Mouse (Mus musculus) C2C12 (cell line): ENCODE measurements around the gene Ttc33.

Experiments used
- CEBPB ChIP-seq: IDR thresholded peaks from one replicate; pipeline ENCODE4 v1.6.1; 2011; ENCODE audit warnings: low read depth, mild to moderate bottlenecking, control low read depth, moderate library complexity
- CTCF ChIP-seq: IDR thresholded peaks from one replicate; pipeline ENCODE4 v1.5.1; 2011; ENCODE audit not compliant: control insufficient read depth, insufficient read depth, insufficient read length
- MYOD1 ChIP-seq: IDR thresholded peaks from one replicate; pipeline ENCODE4 v1.6.1; 2011; ENCODE audit warnings: low read depth; ENCODE audit not compliant: control insufficient read depth, insufficient read length
- MYOG ChIP-seq: IDR thresholded peaks from one replicate; pipeline ENCODE4 v1.6.1; 2011; ENCODE audit not compliant: control insufficient read depth, insufficient read length; ENCODE audit errors: extremely low read depth
- USF1 ChIP-seq: IDR thresholded peaks from one replicate; pipeline ENCODE4 v1.6.1; 2011; ENCODE audit warnings: low read depth, mild to moderate bottlenecking, control low read depth, moderate library complexity

GRCm38 (mm10) chr15:5260183-5260582 is 74.9 kb downstream of the Ttc33 start:
- no peak for TF ChIP-seq CTCF
- no peak for TF ChIP-seq USF1
- no peak for TF ChIP-seq MYOD1
- no peak for TF ChIP-seq CEBPB
- no peak for TF ChIP-seq MYOG
